Mouse (Mus musculus) induced T-regulatory cell, adult 2 months (primary cell): ENCODE results near the gene Gm813.
"Not testable (repeated sequence)": the region's sequence is repeated elsewhere in the genome, so short reads cannot be mapped to it uniquely, and the experiment has no call there.

Source experiments
- DNase-seq: peaks from one replicate; pipeline ENCODE4 v3.0.0-alpha.2; 2012; ENCODE audit warnings: low read depth

Gm813 gene

GRCm38 (mm10) chr16:58616878-58617277, at the start of gene Gm813:
Gm813 (minus strand) TSS chr16:58616978.
- DNase-seq = no peak

GRCm38 (mm10) chr16:58665137-58665536, 48.4 kb upstream of the Gm813 start:
- not testable (repeated sequence) for DNase-seq

GRCm38 (mm10) chr16:58663816-58664215, 47.0 kb upstream of the Gm813 start:
- no peak for DNase-seq

GRCm38 (mm10) chr16:58663021-58663420, 46.2 kb upstream of the Gm813 start:
- DNase-seq = peak; percentile 57

- DNase-seq = no peak
Measured at GRCm38 (mm10) chr16:58662287-58662791, 45.6 kb upstream of the Gm813 start.

GRCm38 (mm10) chr16:58661826-58662225, 45.0 kb upstream of the Gm813 start:
- DNase-seq = peak; percentile 18

- DNase-seq = no peak
Measured at GRCm38 (mm10) chr16:58658668-58659067, 41.9 kb upstream of the Gm813 start.

- DNase-seq = no peak
Measured at GRCm38 (mm10) chr16:58656526-58656925, 39.7 kb upstream of the Gm813 start.

GRCm38 (mm10) chr16:58655751-58656150, 39.0 kb upstream of the Gm813 start:
- DNase-seq = no peak

GRCm38 (mm10) chr16:58649979-58650378, 33.2 kb upstream of the Gm813 start:
- no peak for DNase-seq

GRCm38 (mm10) chr16:58638689-58639175, 22.0 kb upstream of the Gm813 start, which contains the start of gene E330017A01Rik:
E330017A01Rik (minus strand) TSS chr16:58638739.
- DNase-seq = no peak

- no peak for DNase-seq
Measured at GRCm38 (mm10) chr16:58638016-58638415, 21.2 kb upstream of the Gm813 start.

GRCm38 (mm10) chr16:58637448-58637847, 20.7 kb upstream of the Gm813 start:
- DNase-seq = no peak

- no peak for DNase-seq
Measured at GRCm38 (mm10) chr16:58635866-58636265, 19.1 kb upstream of the Gm813 start.

GRCm38 (mm10) chr16:58629736-58630135, 13.0 kb upstream of the Gm813 start:
- DNase-seq = no peak

- DNase-seq = no peak
Measured at GRCm38 (mm10) chr16:58628968-58629367, 12.2 kb upstream of the Gm813 start.

- no peak for DNase-seq
Measured at GRCm38 (mm10) chr16:58628336-58628680, 11.5 kb upstream of the Gm813 start.

- peak; percentile 4 for DNase-seq
Measured at GRCm38 (mm10) chr16:58627597-58628335, 11.0 kb upstream of the Gm813 start.

GRCm38 (mm10) chr16:58623944-58624343, 7.2 kb upstream of the Gm813 start:
- DNase-seq = peak; percentile 43

GRCm38 (mm10) chr16:58623114-58623513, 6.3 kb upstream of the Gm813 start:
- no peak for DNase-seq

- no peak for DNase-seq
Measured at GRCm38 (mm10) chr16:58622377-58622776, 5.6 kb upstream of the Gm813 start.

- DNase-seq = no peak
Measured at GRCm38 (mm10) chr16:58617346-58617745, 568 bp upstream of the Gm813 start.

GRCm38 (mm10) chr16:58612969-58613368, 3.8 kb downstream of the Gm813 start:
- no peak for DNase-seq

- DNase-seq = no peak
Measured at GRCm38 (mm10) chr16:58607101-58607500, 9.7 kb downstream of the Gm813 start.
